In genomic region chr4:105838335-105838734, GRCm38 (mm10) we compare ENCODE assay signal across 29 mouse cellular contexts. TPM values are rescaled to one million over a fixed set of nuclear protein-coding genes. Genes with fewer than 3 reads are reported as not detected.
DNase-seq lines count a peak whose midpoint lies in the region; ATAC-seq and TF ChIP-seq lines count a peak whose summit lies in the region.
"Had no signal": no experiment of that assay in that cellular context is flagged by ENCODE, and none has a peak within 500 bp of the region (broad histone marks: within the 10 kb centered on the region; RNA-seq: fewer than 3 reads in every experiment).

No protein-coding gene starts in this region.

- no peak overlapping the region for H3K4me2 ChIP-seq in kidney, embryonic 15.5 days
- H3K4me2 ChIP-seq in midbrain, embryonic 11.5 days: no peak overlapping the region
- no peak overlapping the region for H3K4me2 ChIP-seq in midbrain, postnatal 0 days (ENCODE audit: low read depth, low read length, poor library complexity, severe bottlenecking)
- H3K4me2 ChIP-seq: embryonic facial prominence, embryonic 13.5 days; embryonic facial prominence, embryonic 15.5 days; forebrain, embryonic 12.5 days had no signal

- WGBS in kidney, adult 2 months: 42% methylated on average over 7 of the region's 7 CpGs
- 41% methylated on average over 7 of the region's 7 CpGs for WGBS in kidney, embryonic 15.5 days
- 78% methylated on average over 7 of the region's 7 CpGs for WGBS in midbrain, embryonic 11.5 days
- WGBS in midbrain, postnatal 0 days: 67% methylated on average over 7 of the region's 7 CpGs

- H3K4me1 ChIP-seq in kidney, adult 2 months (ENCODE audit: control insufficient read depth, insufficient read depth, low read length): no peaks in the 10 kb centered on the region
- peaks cover 32% of the 10 kb centered on the region for H3K4me1 ChIP-seq in kidney, embryonic 15.5 days
- no peaks in the 10 kb centered on the region for H3K4me1 ChIP-seq in midbrain, embryonic 11.5 days (ENCODE audit: control insufficient read depth, insufficient read depth, low read length)
- no peaks in the 10 kb centered on the region for H3K4me1 ChIP-seq in midbrain, postnatal 0 days (ENCODE audit: insufficient read depth, low read length)
- H3K4me1 ChIP-seq: forebrain, embryonic 12.5 days had no signal

- no peak for TF ChIP-seq CTCF in kidney, adult 2 months (conservative IDR thresholded peaks at IDR 0.05; ENCODE audit: insufficient read depth, insufficient read length, low read depth, low read length)
- TF ChIP-seq CTCF in midbrain, postnatal 0 days (IDR thresholded peaks at IDR 0.05): no peak

- peak; percentile 77 for ATAC-seq in kidney, embryonic 15.5 days (replicated peaks; ENCODE audit: low FRiP score)
- no peak for ATAC-seq in midbrain, embryonic 11.5 days (ENCODE audit: low FRiP score)
- no peak for ATAC-seq in midbrain, postnatal 0 days (ENCODE audit: low FRiP score)
- ATAC-seq: forebrain, embryonic 14.5 days had no signal

- H3K4me3 ChIP-seq in kidney, adult 2 months (ENCODE audit: insufficient read depth, low read depth, low read length): no peak overlapping the region
- H3K4me3 ChIP-seq in kidney, embryonic 15.5 days (replicated peaks): no peak overlapping the region
- H3K4me3 ChIP-seq in midbrain, embryonic 11.5 days (ENCODE audit: low read depth, low read length): no peak overlapping the region
- no peak overlapping the region for H3K4me3 ChIP-seq in midbrain, postnatal 0 days (ENCODE audit: low read depth, low read length)
- H3K4me3 ChIP-seq: embryonic facial prominence, embryonic 13.5 days; embryonic facial prominence, embryonic 15.5 days; erythroblast, embryonic 14.5 days; forebrain, embryonic 10.5 days; forebrain, embryonic 12.5 days had no signal

- no peaks in the 10 kb centered on the region for H3K9me3 ChIP-seq in kidney, embryonic 15.5 days (replicated peaks)
- no peaks in the 10 kb centered on the region for H3K9me3 ChIP-seq in midbrain, embryonic 11.5 days (ENCODE audit: control insufficient read depth, low read length)
- no peaks in the 10 kb centered on the region for H3K9me3 ChIP-seq in midbrain, postnatal 0 days (ENCODE audit: low read length)
- H3K9me3 ChIP-seq: embryonic facial prominence, embryonic 13.5 days; embryonic facial prominence, embryonic 15.5 days; forebrain, embryonic 10.5 days; forebrain, embryonic 12.5 days had no signal

- H3K9ac ChIP-seq in kidney, embryonic 15.5 days: no peak overlapping the region
- no peak overlapping the region for H3K9ac ChIP-seq in midbrain, embryonic 11.5 days (ENCODE audit: low read length)
- no peak overlapping the region for H3K9ac ChIP-seq in midbrain, postnatal 0 days (replicated peaks; ENCODE audit: low read length, poor library complexity, severe bottlenecking)
- H3K9ac ChIP-seq: embryonic facial prominence, embryonic 13.5 days; embryonic facial prominence, embryonic 15.5 days; forebrain, embryonic 12.5 days had no signal

- TF ChIP-seq POLR2A in kidney, adult 2 months (IDR thresholded peaks at IDR 0.05; ENCODE audit: low read depth, low read length): no peak

- no peak overlapping the region for H3K27ac ChIP-seq in kidney, adult 2 months (ENCODE audit: insufficient read depth, low read depth, low read length)
- H3K27ac ChIP-seq in kidney, embryonic 15.5 days: no peak overlapping the region
- no peak overlapping the region for H3K27ac ChIP-seq in midbrain, embryonic 11.5 days (ENCODE audit: low read depth, low read length)
- no peak overlapping the region for H3K27ac ChIP-seq in midbrain, postnatal 0 days (ENCODE audit: low read depth, low read length)
- H3K27ac ChIP-seq: embryonic facial prominence, embryonic 13.5 days; embryonic facial prominence, embryonic 15.5 days; forebrain, embryonic 10.5 days; forebrain, embryonic 12.5 days had no signal

- H3K36me3 ChIP-seq in kidney, adult 2 months (ENCODE audit: control insufficient read depth, insufficient read depth, low read length): no peaks in the 10 kb centered on the region
- H3K36me3 ChIP-seq in kidney, embryonic 15.5 days: no peaks in the 10 kb centered on the region
- no peaks in the 10 kb centered on the region for H3K36me3 ChIP-seq in midbrain, embryonic 11.5 days (ENCODE audit: control insufficient read depth, insufficient read depth, low read length)
- H3K36me3 ChIP-seq in midbrain, postnatal 0 days (ENCODE audit: insufficient read depth, low read length): no peaks in the 10 kb centered on the region
- H3K36me3 ChIP-seq: embryonic facial prominence, embryonic 13.5 days; embryonic facial prominence, embryonic 15.5 days; forebrain, embryonic 10.5 days; forebrain, embryonic 12.5 days had no signal

- no peaks in the 10 kb centered on the region for H3K27me3 ChIP-seq in kidney, adult 2 months (replicated peaks; ENCODE audit: control insufficient read depth, insufficient read depth, low read length)
- H3K27me3 ChIP-seq in kidney, embryonic 15.5 days: no peaks in the 10 kb centered on the region; the same call in 1 of the 2 replicates
- no peaks in the 10 kb centered on the region for H3K27me3 ChIP-seq in midbrain, embryonic 11.5 days (ENCODE audit: control insufficient read depth, insufficient read depth, low read length)
- no peaks in the 10 kb centered on the region for H3K27me3 ChIP-seq in midbrain, postnatal 0 days (ENCODE audit: insufficient read depth, low read length)
- H3K27me3 ChIP-seq: embryonic facial prominence, embryonic 13.5 days; embryonic facial prominence, embryonic 15.5 days; forebrain, embryonic 12.5 days had no signal

- peak; percentile 12 for DNase-seq in kidney, adult 2 months
- no peak for DNase-seq in kidney, postnatal 36 days
- DNase-seq in kidney, adult 8-10 months: no peak
- DNase-seq in midbrain, embryonic 11.5 days (ENCODE audit: low spot score, missing footprints): peak; percentile 65
- no peak for DNase-seq in midbrain, postnatal 0 days (ENCODE audit: low spot score)
- DNase-seq: adrenal gland, adult 2 months; adrenal gland, postnatal 10 days; adrenal gland, postnatal 25 days; cerebellum, adult 11 months; cerebellum, adult 18-20 months; cerebellum, adult 8-10 months; cerebellum, adult 9-11 months; cerebellum, postnatal 14 days; cerebellum, postnatal 36 days; embryo, embryonic 11 days had no signal

RNA-seq across cellular contexts. Expression of gene Gm12728, which starts 48.7 kb away (rescaled TPM):
- 0.34 TPM in 1 of 2 replicates, not detected in the other for polyA plus RNA-seq in kidney, adult 2 months (2012; rRNA removed)
- polyA plus RNA-seq in kidney, embryonic 15.5 days (2015; fragmentation: Nextera tagmentation; extraction: Ambion mirVana): not detected in 2 replicates
- polyA plus RNA-seq in midbrain, embryonic 11.5 days (2014; fragmentation: Nextera tagmentation; extraction: Ambion mirVana): not detected in 2 replicates
- total RNA-seq in midbrain, postnatal 0 days (2014; rRNA removed): not detected in 2 replicates
- polyA plus RNA-seq in midbrain, postnatal 0 days (2015; fragmentation: Nextera tagmentation; extraction: Ambion mirVana): 0.72 TPM in 1 of 2 replicates, not detected in the other
- total RNA-seq: adrenal gland, adult 2 months; adrenal gland, postnatal 10 days; adrenal gland, postnatal 25 days; adrenal gland, postnatal 4 days; common myeloid progenitor, adult 5-6 weeks; ES-E14; MEL had no signal
- polyA plus RNA-seq: adrenal gland, adult 2 months; brain, embryonic 14.5 days; C2C12; embryonic facial prominence, embryonic 11.5 days; embryonic facial prominence, embryonic 15.5 days; erythroblast, embryonic 14.5 days; forebrain, embryonic 10.5 days; forebrain, embryonic 14.5 days had no signal

Comparison
In these comparisons a context has a peak if more than half of its experiments do, and no peak if none do; other contexts are left out.
1. DNase-seq: peak in kidney, adult 2 months (single experiment) and midbrain, embryonic 11.5 days (single experiment); none in kidney, postnatal 36 days (0 of 2), kidney, adult 8-10 months (0 of 2) and midbrain, postnatal 0 days (single experiment).